Mouse (Mus musculus): ENCODE results near the gene Cdc45. TPM values are rescaled to one million over a fixed set of nuclear protein-coding genes. Genes with fewer than 3 reads are reported as not detected.

Cdc45 gene
- total RNA-seq, 4 experiments from 2014 or later: 1.9 to 3.0 (median 2.3) TPM

DNA sequence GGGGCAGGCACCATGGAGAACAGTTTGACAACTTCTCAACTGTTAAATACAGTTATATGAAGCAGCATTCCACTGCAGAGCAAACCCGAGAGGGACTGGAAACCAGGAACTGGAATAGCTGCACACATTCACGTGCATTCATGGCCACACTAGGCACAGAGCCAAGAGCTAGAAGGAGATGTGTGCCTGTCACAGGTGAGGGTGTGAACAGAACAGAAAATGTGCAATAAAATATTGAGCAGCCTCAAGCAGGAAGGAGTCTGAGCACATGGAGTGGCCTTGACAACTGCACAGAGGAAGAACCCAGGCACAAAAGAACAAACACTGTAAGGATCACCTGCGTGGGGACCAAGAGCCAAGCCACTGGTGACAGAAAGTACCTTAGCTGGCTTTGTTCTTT, 81.1 kb downstream of the Cdc45 start:
- no peak for DNase-seq (ENCODE audit: low spot score)

Other genes starting within 250 kb of the Cdc45 start
- gene Tbx1, start 221.3 kb downstream of the Cdc45 start, total RNA-seq (2022): 1 to 10 TPM; 1.0 to 2.0 (median 1.1) TPM
- gene Gp1bb, start 189.6 kb downstream of the Cdc45 start, total RNA-seq (2022): 1 to 10 TPM in 1 of 4 experiments, under 1 TPM in 3; 0.28 to 1.9 (median 0.36) TPM
- gene Gm49601, start 185.6 kb downstream of the Cdc45 start, total RNA-seq (2022): 1 to 10 TPM in 1 of 4 experiments, under 1 TPM in 3; 0.46 to 2.0 (median 0.66) TPM
- gene Sept5, start 182.0 kb downstream of the Cdc45 start, total RNA-seq (2022): 1 to 10 TPM; 2.2 to 4.1 (median 3.0) TPM
- gene Cldn5, start 35.1 kb downstream of the Cdc45 start, total RNA-seq (2022): 10 to 100 TPM; 13.1 to 24.3 (median 15.1) TPM
- 10 to 100 TPM; 52.6 to 58.4 (median 55.9) TPM for gene Ufd1, start 208 bp downstream of the Cdc45 start, total RNA-seq (2022)
- 10 to 100 TPM; 21.1 to 28.7 (median 26.2) TPM for gene 2510002D24Rik, start 24.6 kb upstream of the Cdc45 start, total RNA-seq (2022)
- 1 to 10 TPM in 2 of 4 experiments, under 1 TPM in 1, not detected in 1; 0.14 to 4.6 (median 2.0) TPM for gene Gm28539, start 24.6 kb upstream of the Cdc45 start, total RNA-seq (2022)
- 10 to 100 TPM; 47.0 to 60.1 (median 55.2) TPM for gene Mrpl40, start 64.9 kb upstream of the Cdc45 start, total RNA-seq (2022)
- 10 to 100 TPM; 15.9 to 22.3 (median 20.9) TPM for gene Hira, start 65.0 kb upstream of the Cdc45 start, total RNA-seq (2022)

Measured in heart, adult 8-10 months (tissue).